ENCODE assay signal across 21 mouse cellular contexts in genomic region chr10:74789245-74789644, GRCm38 (mm10).
A peak's percentile ranks its signal among the peaks of the same experiment; 100 is the strongest.
DNase-seq lines count a peak whose midpoint lies in the region; ATAC-seq lines count a peak whose summit lies in the region.
"Had no signal": no experiment of that assay in that cellular context is flagged by ENCODE, and none has a peak within 500 bp of the region (broad histone marks: within the 10 kb centered on the region; RNA-seq: fewer than 3 reads in every experiment).

No protein-coding gene starts in this region.

- H3K4me2 ChIP-seq in forebrain, embryonic 11.5 days (ENCODE audit: low read depth, low read length, severe bottlenecking) = no peak overlapping the region
- H3K4me2 ChIP-seq: embryonic facial prominence, embryonic 12.5 days; forebrain, embryonic 12.5 days had no signal

- H3K9ac ChIP-seq in forebrain, embryonic 11.5 days (ENCODE audit: low read length) = no peak overlapping the region
- H3K9ac ChIP-seq: embryonic facial prominence, embryonic 12.5 days; forebrain, embryonic 12.5 days had no signal

- H3K9me3 ChIP-seq in forebrain, embryonic 11.5 days (ENCODE audit: control insufficient read depth, low read length) = no peaks in the 10 kb centered on the region
- H3K9me3 ChIP-seq in heart, embryonic 10.5 days = no peaks in the 10 kb centered on the region
- H3K9me3 ChIP-seq: embryonic facial prominence, embryonic 10.5 days; embryonic facial prominence, embryonic 12.5 days; forebrain, embryonic 12.5 days had no signal

- no peak overlapping the region for H3K4me3 ChIP-seq in forebrain, embryonic 11.5 days (ENCODE audit: low read depth, low read length)
- no peak overlapping the region for H3K4me3 ChIP-seq in heart, embryonic 10.5 days
- H3K4me3 ChIP-seq: embryonic facial prominence, embryonic 10.5 days; embryonic facial prominence, embryonic 12.5 days; forebrain, embryonic 12.5 days had no signal

- 86% methylated on average over 2 of the region's 2 CpGs for WGBS in forebrain, embryonic 11.5 days
- 83% methylated on average over 2 of the region's 2 CpGs for WGBS in heart, embryonic 10.5 days

- H3K36me3 ChIP-seq in forebrain, embryonic 11.5 days (ENCODE audit: control insufficient read depth, insufficient read depth, low read length) = no peaks in the 10 kb centered on the region
- H3K36me3 ChIP-seq in heart, embryonic 10.5 days = no peaks in the 10 kb centered on the region
- H3K36me3 ChIP-seq: embryonic facial prominence, embryonic 10.5 days; embryonic facial prominence, embryonic 12.5 days; forebrain, embryonic 12.5 days; G1E had no signal

- ATAC-seq in granulocyte monocyte progenitor cell, adult 5-6 weeks (replicated peaks; ENCODE audit: poor library complexity, severe bottlenecking) = peak; percentile 55
- ATAC-seq in forebrain, embryonic 11.5 days (replicated peaks; ENCODE audit: low FRiP score) = no peak
- ATAC-seq: activated CD4-positive, CD25-positive, alpha-beta regulatory T cell, adult 4 months; forebrain, embryonic 14.5 days; forebrain, embryonic 16.5 days; Patski had no signal

- H3K27me3 ChIP-seq in forebrain, embryonic 11.5 days (ENCODE audit: control insufficient read depth, insufficient read depth, low read length) = no peaks in the 10 kb centered on the region
- H3K27me3 ChIP-seq in heart, embryonic 10.5 days (ENCODE audit: insufficient read depth, poor library complexity, severe bottlenecking) = no peaks in the 10 kb centered on the region
- H3K27me3 ChIP-seq: embryonic facial prominence, embryonic 12.5 days; forebrain, embryonic 12.5 days had no signal

- DNase-seq in 416B (ENCODE audit: low read depth) (peak; percentile 94), liver (no peak)
- no peak for DNase-seq in forebrain, embryonic 11.5 days (ENCODE audit: low spot score)
- no peak for DNase-seq in heart, embryonic 10.5 days (ENCODE audit: low spot score)
- DNase-seq: adrenal gland, adult 8-10 months; adrenal gland, postnatal 14 days; adrenal gland, postnatal 36 days; cerebellum, adult 11-12 months; cerebellum, adult 2 months; cerebellum, adult 9-10 months; cerebellum, postnatal 10 days; cerebellum, postnatal 25 days had no signal

- H3K4me1 ChIP-seq in forebrain, embryonic 11.5 days (replicated peaks; ENCODE audit: control insufficient read depth, insufficient read depth, low read length) = no peaks in the 10 kb centered on the region
- H3K4me1 ChIP-seq in heart, embryonic 10.5 days = no peaks in the 10 kb centered on the region
- H3K4me1 ChIP-seq: embryonic facial prominence, embryonic 10.5 days; embryonic facial prominence, embryonic 12.5 days; forebrain, embryonic 12.5 days had no signal

- no peak overlapping the region for H3K27ac ChIP-seq in forebrain, embryonic 11.5 days (ENCODE audit: low read depth, low read length)
- no peak overlapping the region for H3K27ac ChIP-seq in heart, embryonic 10.5 days
- H3K27ac ChIP-seq: embryonic facial prominence, embryonic 10.5 days; embryonic facial prominence, embryonic 12.5 days; forebrain, embryonic 12.5 days had no signal
